Mouse (Mus musculus) stomach, embryonic 15.5 days (tissue): ENCODE data around the gene Lonp2. TPM values are rescaled to one million over a fixed set of nuclear protein-coding genes. Genes with fewer than 3 reads are reported as not detected.
A peak's percentile ranks its signal among the peaks of the same experiment; 100 is the strongest.

Source experiments
- ATAC-seq: fragments of 200-750 bp; cut with Nextera tagmentation; 2 replicates; pipeline ENCODE4 v1.8.0; 2017; ENCODE audit warnings: low read depth, moderate number of reproducible peaks, moderate TSS enrichment; ENCODE audit not compliant: insufficient read depth, low FRiP score
- H3K27ac ChIP-seq: fragments of 300-500 bp; sonication (generic); 2 replicates; pipeline ENCODE4 v1.5.1; 2015; ENCODE audit warnings: mild to moderate bottlenecking, inconsistent platforms
- H3K27me3 ChIP-seq: fragments of 300-500 bp; sonication (generic); replicated peaks from 2 replicates; pipeline ENCODE4 v1.6.1; 2015; ENCODE audit warnings: inconsistent platforms
- H3K36me3 ChIP-seq: fragments of 300-500 bp; sonication (generic); 2 replicates; pipeline ENCODE4 v1.6.1; 2015; ENCODE audit warnings: inconsistent platforms
- H3K4me1 ChIP-seq: fragments of 300-500 bp; sonication (generic); 2 replicates; pipeline ENCODE4 v1.6.1; 2015; ENCODE audit warnings: inconsistent platforms
- H3K4me2 ChIP-seq: fragments of 300-500 bp; sonication (generic); 2 replicates; pipeline ENCODE4 v1.6.1; 2015; ENCODE audit warnings: mild to moderate bottlenecking, inconsistent platforms
- H3K4me3 ChIP-seq: fragments of 300-500 bp; sonication (generic); replicated peaks from 2 replicates; pipeline ENCODE4 v1.5.1; 2015; ENCODE audit warnings: inconsistent platforms
- H3K9ac ChIP-seq: fragments of 300-500 bp; sonication (generic); 2 replicates; pipeline ENCODE4 v1.6.1; 2015; ENCODE audit warnings: inconsistent platforms
- H3K9me3 ChIP-seq: fragments of 300-500 bp; sonication (generic); 2 replicates; pipeline ENCODE4 v1.6.1; 2016; ENCODE audit warnings: inconsistent platforms
- whole genome bisulfite sequencing: fragments of 180-500 bp; shearing (Covaris S2); methylation state at CpG from one replicate; pipeline ENCODE4 v1.1.7; 2015; 5-methylcytosine and 5-hydroxymethylcytosine counted together
- polyA plus RNA-seq: library from polyadenylated mRNA; unstranded; fragments of >200 nt; fragmentation: Nextera tagmentation; extraction: Ambion mirVana; gene quantifications from 2 replicates; pipeline ENCODE4 v1.2.1, GENCODE M21; 2015

Gene Lonp2
- polyA plus RNA-seq, 1 experiment from 2014 or later = 51.3 TPM

GRCm38 (mm10) chr8:86719368-86719767 lies 95.5 kb downstream of the Lonp2 start:
- Histone ChIP-seq H3K9me3 (no peaks in the 10 kb centered on the region), H3K4me3 (no peak overlapping the region), H3K36me3 (peaks cover 11% of the 10 kb centered on the region), H3K4me2 (no peak overlapping the region), H3K4me1 (no peaks in the 10 kb centered on the region), H3K9ac (no peak overlapping the region), H3K27ac (no peak overlapping the region), H3K27me3 (no peaks in the 10 kb centered on the region)
- WGBS = 95% methylated on average over 1 of the region's 1 CpGs
- no peak for ATAC-seq

DNA sequence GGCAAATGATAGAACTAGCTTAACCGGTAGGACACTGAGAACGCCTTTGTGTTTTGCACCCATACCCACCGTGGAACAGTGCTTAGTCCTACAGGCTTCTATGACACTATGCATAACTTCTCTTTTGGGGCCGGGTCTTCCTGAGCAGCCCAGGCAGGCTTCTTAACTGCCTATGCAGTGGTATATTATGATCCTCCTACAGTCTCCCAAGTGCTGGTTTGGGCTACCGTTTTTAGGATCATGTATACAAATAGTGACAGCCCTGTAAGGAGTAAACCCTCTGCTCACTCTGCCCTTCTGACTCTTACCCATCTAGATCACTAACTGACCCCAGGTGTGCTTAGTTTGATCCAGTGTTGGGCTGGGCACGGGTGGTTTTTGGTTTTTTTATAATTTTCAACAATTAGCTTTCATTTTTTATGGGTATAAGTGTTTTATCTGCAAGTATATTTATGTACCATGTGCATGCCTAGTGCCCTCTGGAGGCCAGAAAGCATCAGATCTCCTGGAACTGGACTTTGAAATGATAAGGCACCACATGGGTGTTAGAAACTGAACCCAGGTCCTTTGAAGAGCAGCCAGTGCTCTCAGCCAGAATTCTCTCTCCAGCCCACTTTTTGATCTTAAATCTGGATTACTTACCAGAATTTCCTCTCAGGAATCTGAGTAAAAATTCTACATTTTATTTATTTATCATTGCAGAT lies 97.1 kb downstream of the Lonp2 start:
- no peak for ATAC-seq
- Histone ChIP-seq H3K4me1 (no peaks in the 10 kb centered on the region), H3K4me3 (no peak overlapping the region), H3K27me3 (no peaks in the 10 kb centered on the region), H3K27ac (no peak overlapping the region), H3K9me3 (no peaks in the 10 kb centered on the region), H3K9ac (no peak overlapping the region), H3K4me2 (no peak overlapping the region), H3K36me3 (peaks cover 10% of the 10 kb centered on the region)
- 85% methylated on average over 6 of the region's 6 CpGs for WGBS

DNA sequence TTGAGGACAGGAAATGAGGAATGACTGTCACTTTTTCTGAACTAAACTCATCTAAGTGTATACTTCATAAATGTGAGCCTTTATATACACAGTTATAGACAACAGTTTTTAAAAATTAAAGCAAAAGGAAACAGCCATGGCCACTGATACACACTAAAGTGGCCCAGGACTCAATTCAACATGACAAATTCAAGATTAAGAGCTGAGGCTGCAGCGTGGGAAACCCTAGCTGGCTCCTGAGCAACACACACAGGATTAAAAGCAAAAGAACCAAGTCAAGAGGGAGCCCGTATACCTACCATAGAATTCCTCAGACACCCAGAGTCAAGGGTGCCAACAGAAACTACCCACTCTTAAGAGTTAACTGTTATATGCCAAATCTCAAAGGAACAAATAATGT lies 97.6 kb downstream of the Lonp2 start:
- H3K36me3 ChIP-seq = peaks cover 7% of the 10 kb centered on the region; the same call in 1 of the 2 replicates
- WGBS = 82% methylated on average over 2 of the region's 2 CpGs
- ATAC-seq = no peak

DNA sequence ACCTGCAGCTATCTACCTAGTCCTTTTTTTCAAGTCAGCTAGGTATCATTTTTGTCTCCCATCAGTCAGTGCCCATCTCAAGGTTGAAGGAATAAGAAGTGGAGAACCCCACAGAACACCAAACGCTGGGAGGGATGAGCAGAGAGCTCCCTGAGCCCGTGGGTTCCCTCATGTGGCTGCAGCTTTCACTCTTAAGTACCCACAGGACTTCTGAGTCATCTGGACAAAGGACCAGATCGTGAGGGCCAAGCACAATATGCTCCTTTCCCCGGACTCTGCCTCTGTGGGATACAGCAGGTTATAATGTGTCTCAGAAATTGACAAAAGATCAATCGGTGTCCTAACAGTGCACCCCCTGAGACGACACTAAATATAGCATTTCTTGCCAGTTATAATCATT lies 103.1 kb downstream of the Lonp2 start:
- Histone ChIP-seq H3K9ac (no peak overlapping the region), H3K4me2 (no peak overlapping the region), H3K36me3 (no peaks in the 10 kb centered on the region), H3K4me3 (no peak overlapping the region), H3K27me3 (no peaks in the 10 kb centered on the region), H3K9me3 (no peaks in the 10 kb centered on the region), H3K27ac (no peak overlapping the region), H3K4me1 (peaks cover 15% of the 10 kb centered on the region)
- 73% methylated on average over 6 of the region's 6 CpGs for WGBS
- no peak for ATAC-seq

More for the DNA sequence above, 97.6 kb downstream of the Lonp2 start:
- Histone ChIP-seq H3K9me3 (no peaks in the 10 kb centered on the region), H3K4me2 (no peak overlapping the region), H3K4me3 (no peak overlapping the region), H3K9ac (no peak overlapping the region), H3K27ac (no peak overlapping the region), H3K27me3 (no peaks in the 10 kb centered on the region), H3K4me1 (no peaks in the 10 kb centered on the region)

GRCm38 (mm10) chr8:86728224-86728950 lies 104.5 kb downstream of the Lonp2 start:
- ATAC-seq = 0 out of 2 replicates have a peak, but pooled peaks have one; percentile 56
- H3K4me2 ChIP-seq = no peak overlapping the region
- no peaks in the 10 kb centered on the region for H3K9me3 ChIP-seq
- no peak overlapping the region for H3K9ac ChIP-seq
- no peaks in the 10 kb centered on the region for H3K27me3 ChIP-seq
- H3K4me3 ChIP-seq = no peak overlapping the region
- no peaks in the 10 kb centered on the region for H3K36me3 ChIP-seq
- H3K4me1 ChIP-seq = peaks cover 15% of the 10 kb centered on the region
- WGBS = 51% methylated on average over 19 of the region's 19 CpGs
- no peak overlapping the region for H3K27ac ChIP-seq

GRCm38 (mm10) chr8:86730303-86730702 lies 106.5 kb downstream of the Lonp2 start:
- Histone ChIP-seq H3K4me3 (no peak overlapping the region), H3K9me3 (no peaks in the 10 kb centered on the region), H3K27ac (no peak overlapping the region; the same call in 1 of the 2 replicates), H3K4me1 (peaks cover 15% of the 10 kb centered on the region), H3K36me3 (no peaks in the 10 kb centered on the region), H3K4me2 (no peak overlapping the region), H3K27me3 (no peaks in the 10 kb centered on the region), H3K9ac (no peak overlapping the region)
- 31% methylated on average over 3 of the region's 3 CpGs for WGBS
- ATAC-seq = no peak

GRCm38 (mm10) chr8:86730860-86731259 lies 107.0 kb downstream of the Lonp2 start:
- WGBS = 86% methylated on average over 1 of the region's 1 CpGs
- Histone ChIP-seq H3K27me3 (no peaks in the 10 kb centered on the region), H3K36me3 (no peaks in the 10 kb centered on the region), H3K9me3 (no peaks in the 10 kb centered on the region), H3K4me2 (no peak overlapping the region), H3K4me1 (peaks cover 15% of the 10 kb centered on the region), H3K4me3 (no peak overlapping the region), H3K9ac (no peak overlapping the region), H3K27ac (no peak overlapping the region; the same call in 1 of the 2 replicates)
- no peak for ATAC-seq

DNA sequence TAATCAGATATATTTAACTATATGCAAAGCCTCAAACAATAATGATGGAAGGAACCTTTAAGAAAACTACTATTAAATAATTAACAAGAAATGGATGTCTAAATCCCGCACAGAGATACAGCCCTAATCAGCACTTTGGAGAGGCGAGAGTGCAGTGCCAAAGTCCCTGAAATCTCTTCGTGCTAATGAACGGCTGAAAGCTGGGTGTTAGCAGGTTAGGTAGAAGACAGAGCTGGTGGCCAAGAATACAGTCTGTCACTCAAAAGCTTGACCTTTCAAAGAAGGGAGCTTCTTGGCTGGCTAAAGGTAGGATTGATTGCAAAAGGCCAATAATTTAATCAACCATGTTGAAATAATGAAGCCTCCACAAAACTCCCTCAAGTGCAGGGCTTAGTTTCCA lies 110.3 kb downstream of the Lonp2 start:
- Histone ChIP-seq H3K4me2 (no peak overlapping the region), H3K4me3 (no peak overlapping the region)
- WGBS = 79% methylated on average over 4 of the region's 4 CpGs

DNA sequence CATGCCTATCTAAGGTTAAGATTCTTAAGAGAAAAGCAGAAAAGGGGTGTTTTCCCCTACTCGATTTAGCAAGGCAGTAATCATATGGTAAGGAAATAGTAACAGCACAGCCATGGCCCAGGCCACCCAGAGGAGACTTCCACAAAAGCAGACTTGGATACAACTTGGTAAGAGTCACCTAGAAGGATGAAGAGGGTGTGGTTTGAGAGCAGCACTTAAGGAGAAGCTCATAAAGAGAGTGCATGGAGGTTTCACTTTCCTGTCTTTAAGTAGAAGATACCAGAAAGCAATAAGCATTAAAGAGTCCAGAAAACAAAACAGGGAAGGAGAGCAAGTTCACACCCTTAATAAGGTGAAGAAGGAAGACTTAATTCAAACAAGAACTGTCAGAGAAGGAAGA lies 111.1 kb downstream of the Lonp2 start:
- ATAC-seq = no peak
- Histone ChIP-seq H3K4me3 (no peak overlapping the region), H3K27ac (no peak overlapping the region), H3K9ac (no peak overlapping the region), H3K9me3 (no peaks in the 10 kb centered on the region), H3K27me3 (no peaks in the 10 kb centered on the region), H3K4me1 (peaks cover 11% of the 10 kb centered on the region), H3K36me3 (no peaks in the 10 kb centered on the region), H3K4me2 (no peak overlapping the region)
- 67% methylated on average over 1 of the region's 1 CpGs for WGBS

More for the DNA sequence above, 110.3 kb downstream of the Lonp2 start:
- H3K27me3 ChIP-seq = no peaks in the 10 kb centered on the region
- no peak for ATAC-seq
- no peak overlapping the region for H3K27ac ChIP-seq
- H3K4me1 ChIP-seq = peaks cover 11% of the 10 kb centered on the region
- H3K36me3 ChIP-seq = no peaks in the 10 kb centered on the region
- H3K9ac ChIP-seq = no peak overlapping the region
- no peaks in the 10 kb centered on the region for H3K9me3 ChIP-seq

GRCm38 (mm10) chr8:86735446-86736111 lies 111.7 kb downstream of the Lonp2 start:
- 30% methylated on average over 3 of the region's 3 CpGs for WGBS
- Histone ChIP-seq H3K36me3 (no peaks in the 10 kb centered on the region), H3K4me2 (no peak overlapping the region)

GRCm38 (mm10) chr8:86740899-86741298 lies 117.1 kb downstream of the Lonp2 start:
- no peak overlapping the region for H3K4me2 ChIP-seq
- no peaks in the 10 kb centered on the region for H3K36me3 ChIP-seq
- no peak overlapping the region for H3K9ac ChIP-seq
- peaks cover 3% of the 10 kb centered on the region; the same call in 1 of the 2 replicates for H3K4me1 ChIP-seq
- H3K27me3 ChIP-seq = no peaks in the 10 kb centered on the region
- H3K4me3 ChIP-seq = no peak overlapping the region
- H3K27ac ChIP-seq = no peak overlapping the region
- no peaks in the 10 kb centered on the region for H3K9me3 ChIP-seq
- ATAC-seq = no peak

More at GRCm38 (mm10) chr8:86735446-86736111, 111.7 kb downstream of the Lonp2 start:
- Histone ChIP-seq H3K9ac (no peak overlapping the region), H3K27ac (no peak overlapping the region), H3K4me3 (no peak overlapping the region), H3K27me3 (no peaks in the 10 kb centered on the region), H3K9me3 (no peaks in the 10 kb centered on the region), H3K4me1 (peaks cover 11% of the 10 kb centered on the region)
- no peak for ATAC-seq

DNA sequence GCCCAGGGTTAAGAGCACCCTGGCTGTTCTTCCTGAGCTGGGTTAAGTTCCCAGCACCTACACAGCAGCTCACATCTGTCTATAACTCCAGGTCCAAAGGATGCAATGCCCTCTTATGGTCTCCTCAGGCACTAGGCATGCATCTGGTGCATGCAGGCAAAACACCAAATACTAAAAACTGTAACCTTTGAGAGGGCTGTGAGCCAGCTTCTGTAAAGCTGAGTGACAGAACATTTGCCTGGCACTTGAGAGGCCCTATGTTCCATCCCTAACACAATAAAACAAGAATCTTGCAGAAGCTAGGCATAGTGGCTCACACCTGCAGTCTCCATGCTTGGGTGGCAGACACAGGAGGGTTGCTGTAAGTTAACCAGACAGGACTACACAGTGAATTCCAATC lies 117.8 kb downstream of the Lonp2 start:
- Histone ChIP-seq H3K9ac (no peak overlapping the region), H3K4me1 (peaks cover under 1% of the 10 kb centered on the region; the same call in 1 of the 2 replicates), H3K4me3 (no peak overlapping the region), H3K9me3 (no peaks in the 10 kb centered on the region), H3K36me3 (no peaks in the 10 kb centered on the region), H3K27ac (no peak overlapping the region), H3K4me2 (no peak overlapping the region), H3K27me3 (no peaks in the 10 kb centered on the region)
- ATAC-seq = no peak
